8 mouse cellular contexts compared by ENCODE assay signal in the genomic region with DNA sequence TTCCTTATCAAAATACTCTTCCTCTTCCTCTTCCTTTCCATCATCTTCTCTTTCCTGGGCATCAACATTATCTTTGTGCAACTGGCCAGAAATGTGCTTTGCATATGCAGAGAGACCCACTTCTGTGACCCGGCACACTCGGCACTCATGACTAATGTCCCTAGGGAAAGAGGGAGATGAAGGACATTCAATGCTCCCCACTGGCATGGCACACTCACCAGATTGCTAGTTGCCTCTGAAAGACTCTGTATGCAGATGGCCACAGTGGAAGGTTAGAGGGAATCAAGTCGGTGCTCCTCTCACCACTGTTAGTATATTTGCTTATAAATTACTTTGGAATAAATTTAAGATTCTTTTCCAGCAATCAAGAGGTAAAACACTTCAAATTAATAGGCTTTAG. TPM values are rescaled to one million over a fixed set of nuclear protein-coding genes. Genes with fewer than 3 reads are reported as not detected.
A peak's percentile ranks its signal among the peaks of the same experiment; 100 is the strongest.
DNase-seq lines count a peak whose midpoint lies in the region; ATAC-seq and TF ChIP-seq lines count a peak whose summit lies in the region.

No protein-coding gene starts in this region.

- H3K9ac ChIP-seq in forebrain, postnatal 0 days = no peak overlapping the region
- no peak overlapping the region for H3K9ac ChIP-seq in intestine, postnatal 0 days (ENCODE audit: low read depth, low read length)

- H3K4me1 ChIP-seq in forebrain, postnatal 0 days (ENCODE audit: insufficient read depth) = peaks cover 3% of the 10 kb centered on the region; the same call in 1 of the 2 replicates
- 0 out of 2 replicates have a peak, but pooled peaks cover 2% of the 10 kb centered on the region for H3K4me1 ChIP-seq in intestine, postnatal 0 days (replicated peaks; ENCODE audit: control insufficient read depth, insufficient read depth, low read length)

- H3K9me3 ChIP-seq in forebrain, postnatal 0 days (ENCODE audit: low read length) = no peaks in the 10 kb centered on the region
- no peaks in the 10 kb centered on the region for H3K9me3 ChIP-seq in intestine, postnatal 0 days (ENCODE audit: control insufficient read depth)

- DNase-seq in layer of hippocampus, adult 2 months (ENCODE audit: low spot score in 2 of 2) = no peak
- DNase-seq in layer of hippocampus, postnatal 36 days = no peak
- peak; percentile 38 to 43 for DNase-seq in adrenal gland, postnatal 36 days
- DNase-seq in forebrain, postnatal 0 days = no peak
- DNase-seq in ovary, adult 18-20 months (ENCODE audit: low spot score) = no peak
- no peak for DNase-seq in right cerebral cortex, adult 18-20 months
- DNase-seq in urinary bladder, postnatal 25 days (ENCODE audit: low spot score) = no peak

- TF ChIP-seq CTCF in layer of hippocampus, adult 2 months (conservative IDR thresholded peaks at IDR 0.05) = no peak
- no peak for TF ChIP-seq CTCF in forebrain, postnatal 0 days (IDR thresholded peaks at IDR 0.05; ENCODE audit: low read depth)
- TF ChIP-seq CTCF in intestine, postnatal 0 days (IDR thresholded peaks at IDR 0.05; ENCODE audit: low read depth) = no peak

- H3K27me3 ChIP-seq in forebrain, postnatal 0 days (ENCODE audit: insufficient read depth, low read length) = no peaks in the 10 kb centered on the region
- no peaks in the 10 kb centered on the region for H3K27me3 ChIP-seq in intestine, postnatal 0 days (replicated peaks; ENCODE audit: control insufficient read depth, insufficient read depth, low read length)

- peak overlapping the region; percentile 86 for H3K27ac ChIP-seq in layer of hippocampus, adult 2 months
- H3K27ac ChIP-seq in forebrain, postnatal 0 days (ENCODE audit: low read depth, low read length) = peak overlapping the region; percentile 57
- 0 out of 2 replicates have a peak overlapping the region, but pooled peaks have one; percentile 16 for H3K27ac ChIP-seq in intestine, postnatal 0 days (ENCODE audit: low read depth, low read length)

- peaks cover 18% of the 10 kb centered on the region for H3K36me3 ChIP-seq in forebrain, postnatal 0 days (ENCODE audit: insufficient read depth)
- H3K36me3 ChIP-seq in intestine, postnatal 0 days (ENCODE audit: control insufficient read depth, insufficient read depth) = peaks cover 12% of the 10 kb centered on the region

- H3K4me3 ChIP-seq in layer of hippocampus, adult 2 months = 0 out of 2 replicates have a peak overlapping the region, but pooled peaks have one; percentile 1
- no peak overlapping the region for H3K4me3 ChIP-seq in forebrain, postnatal 0 days (ENCODE audit: low read depth, low read length)
- no peak overlapping the region for H3K4me3 ChIP-seq in intestine, postnatal 0 days (ENCODE audit: low read depth, low read length)

- WGBS in forebrain, postnatal 0 days = 43% methylated on average over 3 of the region's 3 CpGs
- WGBS in intestine, postnatal 0 days = 71% methylated on average over 3 of the region's 3 CpGs

- no peak for ATAC-seq in forebrain, postnatal 0 days
- no peak for ATAC-seq in intestine, postnatal 0 days

- no peak overlapping the region; the same call in 1 of the 2 replicates for H3K4me2 ChIP-seq in forebrain, postnatal 0 days (ENCODE audit: low read depth)
- H3K4me2 ChIP-seq in intestine, postnatal 0 days (replicated peaks; ENCODE audit: low read depth) = peak overlapping the region; percentile 13

RNA-seq across cellular contexts. Expression of a gene that starts 24.3 kb away (rescaled TPM):
- total RNA-seq in layer of hippocampus, adult 2 months (2021) = 100 to 1,000 TPM; 159 to 161 TPM
- 100 to 1,000 TPM; 157 to 163 TPM for total RNA-seq in layer of hippocampus, postnatal 36 days (2021)
- 100 to 1,000 TPM in 1 of 2 experiments, 10 to 100 TPM in 1; 92.4 to 101 TPM for total RNA-seq in adrenal gland, postnatal 36 days (2021)
- 59.6 and 70.5 TPM in 2 replicates for total RNA-seq in forebrain, postnatal 0 days (2014; rRNA removed)
- polyA plus RNA-seq in forebrain, postnatal 0 days (2015; fragmentation: Nextera tagmentation; extraction: Ambion mirVana) = 26.7 and 40.4 TPM in 2 replicates
- polyA plus RNA-seq in intestine, postnatal 0 days (2015; fragmentation: Nextera tagmentation; extraction: Ambion mirVana) = 24.8 and 27.0 TPM in 2 replicates

RNA-seq across cellular contexts. Expression of a gene that starts 28.1 kb away (rescaled TPM):
- total RNA-seq in layer of hippocampus, adult 2 months (2021) = 10 to 100 TPM; 19.6 to 19.8 TPM
- 10 to 100 TPM; 19.2 to 25.1 TPM for total RNA-seq in layer of hippocampus, postnatal 36 days (2021)
- 10 to 100 TPM; 61.8 to 73.3 TPM for total RNA-seq in adrenal gland, postnatal 36 days (2021)
- total RNA-seq in forebrain, postnatal 0 days (2014; rRNA removed) = 16.5 and 23.1 TPM in 2 replicates
- polyA plus RNA-seq in forebrain, postnatal 0 days (2015; fragmentation: Nextera tagmentation; extraction: Ambion mirVana) = 7.1 and 8.9 TPM in 2 replicates
- 39.0 and 43.0 TPM in 2 replicates for polyA plus RNA-seq in intestine, postnatal 0 days (2015; fragmentation: Nextera tagmentation; extraction: Ambion mirVana)

Comparison
In these comparisons a context has a peak if more than half of its experiments do, and no peak if none do; other contexts are left out.
1. DNase-seq: peak in adrenal gland, postnatal 36 days (2 of 2); none in layer of hippocampus, adult 2 months (0 of 2), layer of hippocampus, postnatal 36 days (0 of 2), forebrain, postnatal 0 days (single experiment), ovary, adult 18-20 months (single experiment), right cerebral cortex, adult 18-20 months (single experiment) and urinary bladder, postnatal 25 days (single experiment).
2. H3K27ac ChIP-seq: peak in every context shown above with its lines; median percentile 86 in layer of hippocampus, adult 2 months; 57 in forebrain, postnatal 0 days; 16 in intestine, postnatal 0 days.